Mouse (Mus musculus) bone marrow, adult 2 months (tissue): Measurements from ENCODE around the gene Ifit2. TPM values are rescaled to one million over a fixed set of nuclear protein-coding genes. Genes with fewer than 3 reads are reported as not detected.

Experiments
- H3K27ac ChIP-seq: fragments of 200-500 bp; 2 replicates; pipeline ENCODE4 v1.5.1; 2012; ENCODE audit warnings: low read depth, mild to moderate bottlenecking, control low read depth, inconsistent platforms, low read length; ENCODE audit not compliant: control insufficient read depth, poor library complexity, insufficient read depth
- H3K4me1 ChIP-seq: fragments of 200-500 bp; 2 replicates; pipeline ENCODE4 v1.6.1; 2011; ENCODE audit warnings: low read length; ENCODE audit not compliant: control insufficient read depth, insufficient read depth
- H3K4me3 ChIP-seq: fragments of 200-500 bp; replicated peaks from 2 replicates; pipeline ENCODE3; 2011; ENCODE audit warnings: mild to moderate bottlenecking, low read depth, low read length, control low read depth; ENCODE audit not compliant: control insufficient read depth
- CTCF ChIP-seq: fragments of 200-500 bp; IDR thresholded peaks from 2 replicates; pipeline ENCODE4 v1.5.1; 2011; ENCODE audit warnings: low read length, control low read depth; ENCODE audit not compliant: control insufficient read depth, insufficient read depth
- POLR2A ChIP-seq: fragments of 200-500 bp; IDR thresholded peaks from 2 replicates; pipeline ENCODE4 v1.6.1; 2011; ENCODE audit warnings: low read depth, mild to moderate bottlenecking, control low read depth, low read length, borderline replicate concordance; ENCODE audit not compliant: control insufficient read depth
- WGBS: fragments of 180-500 bp; shearing (Covaris S2); methylation state at CpG from one replicate; pipeline ENCODE4 v1.1.7; 2018; 5-methylcytosine and 5-hydroxymethylcytosine counted together
- polyA plus RNA-seq: library from polyadenylated mRNA; stranded (reverse); fragments of >200 nt; gene quantifications from 2 replicates; pipeline ENCODE4 v1.2.4, GENCODE M21; 2011; ENCODE audit warnings: low replicate concordance; ENCODE audit not compliant: missing spikeins, insufficient read depth, insufficient read length

The Ifit2 gene
- polyA plus RNA-seq, 1 experiment: 3.7 TPM

GRCm38 (mm10) chr19:34553522-34553921 lies 3.0 kb downstream of the Ifit2 start:
- peaks cover 2% of the 10 kb centered on the region; the same call in 1 of the 2 replicates for H3K4me1 ChIP-seq
- WGBS: 68% methylated on average over 3 of the region's 3 CpGs
- TF ChIP-seq POLR2A (no peak), CTCF (no peak)
- no peak overlapping the region for H3K27ac ChIP-seq
- H3K4me3 ChIP-seq: no peak overlapping the region

GRCm38 (mm10) chr19:34554061-34554460 lies 3.6 kb downstream of the Ifit2 start:
- Histone ChIP-seq H3K27ac (no peak overlapping the region), H3K4me1 (peaks cover 2% of the 10 kb centered on the region; the same call in 1 of the 2 replicates)

GRCm38 (mm10) chr19:34556621-34557020 lies 6.1 kb downstream of the Ifit2 start:
- H3K4me1 ChIP-seq: peaks cover 2% of the 10 kb centered on the region; the same call in 1 of the 2 replicates
- TF ChIP-seq CTCF: no peak
- no peak for TF ChIP-seq POLR2A
- no peak overlapping the region for H3K27ac ChIP-seq
- H3K4me3 ChIP-seq: no peak overlapping the region
- 85% methylated on average over 3 of the region's 3 CpGs for WGBS

More at GRCm38 (mm10) chr19:34554061-34554460, 3.6 kb downstream of the Ifit2 start:
- TF ChIP-seq POLR2A: no peak
- TF ChIP-seq CTCF: no peak
- H3K4me3 ChIP-seq: no peak overlapping the region

- TF ChIP-seq CTCF (no peak), POLR2A (no peak)
- Histone ChIP-seq H3K4me3 (no peak overlapping the region), H3K4me1 (no peaks in the 10 kb centered on the region; the same call in 1 of the 2 replicates), H3K27ac (no peak overlapping the region)
Observed at GRCm38 (mm10) chr19:34562556-34562955, 12.1 kb downstream of the Ifit2 start.

- WGBS: 100% methylated on average over 1 of the region's 1 CpGs
- no peaks in the 10 kb centered on the region; the same call in 1 of the 2 replicates for H3K4me1 ChIP-seq
Observed at GRCm38 (mm10) chr19:34566178-34566784, 15.8 kb downstream of the Ifit2 start.

GRCm38 (mm10) chr19:34568988-34569895 lies 18.7 kb downstream of the Ifit2 start:
- H3K4me1 ChIP-seq: no peaks in the 10 kb centered on the region; the same call in 1 of the 2 replicates
- H3K4me3 ChIP-seq: no peak overlapping the region
- 80% methylated on average over 7 of the region's 7 CpGs for WGBS
- H3K27ac ChIP-seq: no peak overlapping the region
- no peak for TF ChIP-seq CTCF

More at GRCm38 (mm10) chr19:34566178-34566784, 15.8 kb downstream of the Ifit2 start:
- Histone ChIP-seq H3K4me3 (no peak overlapping the region), H3K27ac (no peak overlapping the region)
- no peak for TF ChIP-seq CTCF
- TF ChIP-seq POLR2A: no peak

- H3K27ac ChIP-seq: no peak overlapping the region
- no peaks in the 10 kb centered on the region; the same call in 1 of the 2 replicates for H3K4me1 ChIP-seq
- TF ChIP-seq POLR2A (no peak), CTCF (no peak)
- WGBS: 72% methylated on average over 4 of the region's 4 CpGs
- no peak overlapping the region for H3K4me3 ChIP-seq
Observed at GRCm38 (mm10) chr19:34569896-34570476, 19.5 kb downstream of the Ifit2 start.

GRCm38 (mm10) chr19:34571080-34571479 lies 20.6 kb downstream of the Ifit2 start:
- TF ChIP-seq POLR2A (no peak), CTCF (no peak)
- H3K27ac ChIP-seq: no peak overlapping the region
- H3K4me1 ChIP-seq: no peaks in the 10 kb centered on the region; the same call in 1 of the 2 replicates
- H3K4me3 ChIP-seq: no peak overlapping the region
- 73% methylated on average over 1 of the region's 1 CpGs for WGBS
